Mouse (Mus musculus): ENCODE data around the gene Pxdn. TPM values are rescaled to one million over a fixed set of nuclear protein-coding genes. Genes with fewer than 3 reads are reported as not detected.

Gene Pxdn
- total and polyA plus RNA-seq, 3 experiments = 0.44 TPM; not detected in 2

GRCm38 (mm10) chr12:29958637-29959036 is 21.2 kb downstream of the Pxdn start:
- no peak overlapping the region for H3K4me3 ChIP-seq (ENCODE audit: low read depth, low read length)
- DNase-seq (ENCODE audit: low spot score) (no peak), ATAC-seq (ENCODE audit: extremely low read depth, insufficient number of reproducible peaks, low FRiP score, poor library complexity, severe bottlenecking) (no peak)
- no peaks in the 10 kb centered on the region for H3K36me3 ChIP-seq (replicated peaks)
- TF ChIP-seq POLR2AphosphoS5 (IDR thresholded peaks at IDR 0.05; ENCODE audit: insufficient replicate concordance, low read depth, low read length) (no peak), CTCF (IDR thresholded peaks at IDR 0.05; ENCODE audit: low read depth, low read length) (no peak), GATA1 (IDR thresholded peaks at IDR 0.05; ENCODE audit: borderline replicate concordance, low read length) (no peak), TAL1 (conservative IDR thresholded peaks at IDR 0.05; ENCODE audit: low read depth, low read length) (no peak), GATA2 (IDR thresholded peaks at IDR 0.05; ENCODE audit: borderline replicate concordance, low read depth, low read length) (no peak)
- peaks cover 66% of the 10 kb centered on the region for H3K9me3 ChIP-seq (replicated peaks)
- no peaks in the 10 kb centered on the region for H3K27me3 ChIP-seq (ENCODE audit: insufficient read depth, low read length)
- H3K4me1 ChIP-seq (ENCODE audit: insufficient read depth, low read depth, low read length) = no peaks in the 10 kb centered on the region

- no peak for DNase-seq (ENCODE audit: low spot score)
- no peak for ATAC-seq (ENCODE audit: extremely low read depth, insufficient number of reproducible peaks, low FRiP score, poor library complexity, severe bottlenecking)
- Histone ChIP-seq H3K27me3 (ENCODE audit: insufficient read depth, low read length) (no peaks in the 10 kb centered on the region), H3K9me3 (replicated peaks) (peaks cover 80% of the 10 kb centered on the region), H3K4me3 (ENCODE audit: low read depth, low read length) (no peak overlapping the region), H3K36me3 (replicated peaks) (no peaks in the 10 kb centered on the region), H3K4me1 (ENCODE audit: insufficient read depth, low read depth, low read length) (no peaks in the 10 kb centered on the region)
- TF ChIP-seq POLR2AphosphoS5 (IDR thresholded peaks at IDR 0.05; ENCODE audit: insufficient replicate concordance, low read depth, low read length) (no peak), CTCF (IDR thresholded peaks at IDR 0.05; ENCODE audit: low read depth, low read length) (no peak), GATA2 (IDR thresholded peaks at IDR 0.05; ENCODE audit: borderline replicate concordance, low read depth, low read length) (no peak), TAL1 (conservative IDR thresholded peaks at IDR 0.05; ENCODE audit: low read depth, low read length) (no peak), GATA1 (IDR thresholded peaks at IDR 0.05; ENCODE audit: borderline replicate concordance, low read length) (no peak)
These were observed 23.6 kb downstream of the Pxdn start for GRCm38 (mm10) chr12:29961041-29961440.

DNA sequence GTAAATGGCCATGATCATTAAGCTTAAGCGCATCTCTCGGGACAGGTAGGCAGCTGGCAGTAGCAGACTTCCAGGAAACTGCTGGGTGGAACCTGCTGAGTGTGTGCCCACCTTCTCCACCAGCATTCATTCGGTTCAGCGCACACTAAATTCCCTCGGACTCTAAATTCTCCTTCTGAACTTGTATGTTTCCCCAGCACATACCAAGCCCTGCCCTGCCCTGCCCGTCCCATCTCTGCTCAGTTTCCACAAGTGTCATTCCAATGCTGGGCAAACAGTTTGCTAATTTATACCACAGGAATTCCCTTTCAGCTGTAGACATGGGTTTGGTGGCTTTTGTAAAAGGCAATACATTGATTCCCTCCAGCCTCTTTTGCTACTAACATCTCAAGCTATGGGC is 27.6 kb downstream of the Pxdn start:
- ATAC-seq (ENCODE audit: extremely low read depth, insufficient number of reproducible peaks, low FRiP score, poor library complexity, severe bottlenecking) (no peak), DNase-seq (ENCODE audit: low spot score) (no peak)
- Histone ChIP-seq H3K9me3 (replicated peaks) (peaks cover 58% of the 10 kb centered on the region), H3K4me1 (ENCODE audit: insufficient read depth, low read depth, low read length) (no peaks in the 10 kb centered on the region), H3K4me3 (ENCODE audit: low read depth, low read length) (no peak overlapping the region), H3K27me3 (ENCODE audit: insufficient read depth, low read length) (no peaks in the 10 kb centered on the region), H3K36me3 (replicated peaks) (no peaks in the 10 kb centered on the region)
- no peak for TF ChIP-seq TAL1 (conservative IDR thresholded peaks at IDR 0.05; ENCODE audit: low read depth, low read length)
- no peak for TF ChIP-seq POLR2AphosphoS5 (IDR thresholded peaks at IDR 0.05; ENCODE audit: insufficient replicate concordance, low read depth, low read length)
- no peak for TF ChIP-seq GATA1 (IDR thresholded peaks at IDR 0.05; ENCODE audit: borderline replicate concordance, low read length)
- no peak for TF ChIP-seq GATA2 (IDR thresholded peaks at IDR 0.05; ENCODE audit: borderline replicate concordance, low read depth, low read length)
- no peak for TF ChIP-seq CTCF (IDR thresholded peaks at IDR 0.05; ENCODE audit: low read depth, low read length)

DNA sequence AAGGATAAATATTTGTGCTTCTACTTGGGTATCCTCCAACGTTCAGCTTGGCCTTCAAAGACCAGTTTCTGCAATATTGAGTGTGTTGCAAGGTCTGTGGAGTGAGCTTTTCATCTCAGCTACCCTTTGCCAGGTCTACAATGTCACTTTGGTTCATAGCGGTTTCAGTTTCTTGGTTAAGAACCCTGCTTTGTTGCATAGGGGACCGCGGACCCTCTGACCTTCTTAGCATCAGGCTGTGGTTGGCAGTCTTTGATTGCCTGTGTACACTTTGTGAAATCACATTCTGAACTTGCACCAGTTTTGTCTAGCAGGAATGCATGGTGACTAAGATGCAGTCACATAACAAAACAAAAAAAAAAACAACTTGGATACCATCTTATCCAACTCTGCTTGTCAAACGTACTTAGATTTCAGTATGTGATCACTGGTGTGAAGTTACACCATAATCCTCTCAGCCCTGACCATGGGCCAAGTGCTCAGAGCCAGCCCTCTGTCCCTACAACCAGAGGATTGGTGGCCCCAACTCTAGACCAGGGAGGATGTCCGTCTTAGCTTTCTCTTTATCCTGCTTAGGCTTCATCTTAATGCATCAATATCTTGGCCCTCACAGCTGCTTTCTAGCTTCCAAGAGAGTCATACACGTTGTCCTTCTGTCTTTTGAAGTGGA is 34.5 kb downstream of the Pxdn start:
- DNase-seq (ENCODE audit: low spot score) (no peak), ATAC-seq (ENCODE audit: extremely low read depth, insufficient number of reproducible peaks, low FRiP score, poor library complexity, severe bottlenecking) (no peak)
- Histone ChIP-seq H3K36me3 (replicated peaks) (no peaks in the 10 kb centered on the region), H3K4me3 (ENCODE audit: low read depth, low read length) (no peak overlapping the region), H3K27me3 (ENCODE audit: insufficient read depth, low read length) (no peaks in the 10 kb centered on the region), H3K9me3 (replicated peaks) (peaks cover 34% of the 10 kb centered on the region), H3K4me1 (ENCODE audit: insufficient read depth, low read depth, low read length) (no peaks in the 10 kb centered on the region)
- TF ChIP-seq TAL1 (conservative IDR thresholded peaks at IDR 0.05; ENCODE audit: low read depth, low read length) (no peak), GATA2 (IDR thresholded peaks at IDR 0.05; ENCODE audit: borderline replicate concordance, low read depth, low read length) (no peak), POLR2AphosphoS5 (IDR thresholded peaks at IDR 0.05; ENCODE audit: insufficient replicate concordance, low read depth, low read length) (no peak), GATA1 (IDR thresholded peaks at IDR 0.05; ENCODE audit: borderline replicate concordance, low read length) (no peak), CTCF (IDR thresholded peaks at IDR 0.05; ENCODE audit: low read depth, low read length) (no peak)

GRCm38 (mm10) chr12:29972533-29972932 is 35.1 kb downstream of the Pxdn start:
- TF ChIP-seq GATA1 (IDR thresholded peaks at IDR 0.05; ENCODE audit: borderline replicate concordance, low read length) = no peak
- no peak for TF ChIP-seq TAL1 (conservative IDR thresholded peaks at IDR 0.05; ENCODE audit: low read depth, low read length)
- TF ChIP-seq POLR2AphosphoS5 (IDR thresholded peaks at IDR 0.05; ENCODE audit: insufficient replicate concordance, low read depth, low read length) = no peak
- TF ChIP-seq CTCF (IDR thresholded peaks at IDR 0.05; ENCODE audit: low read depth, low read length) = no peak
- TF ChIP-seq GATA2 (IDR thresholded peaks at IDR 0.05; ENCODE audit: borderline replicate concordance, low read depth, low read length) = no peak
- no peaks in the 10 kb centered on the region for H3K27me3 ChIP-seq (ENCODE audit: insufficient read depth, low read length)
- H3K9me3 ChIP-seq (replicated peaks) = peaks cover 34% of the 10 kb centered on the region
- ATAC-seq (ENCODE audit: extremely low read depth, insufficient number of reproducible peaks, low FRiP score, poor library complexity, severe bottlenecking) (no peak), DNase-seq (ENCODE audit: low spot score) (no peak)
- no peaks in the 10 kb centered on the region for H3K36me3 ChIP-seq (replicated peaks)
- no peak overlapping the region for H3K4me3 ChIP-seq (ENCODE audit: low read depth, low read length)
- H3K4me1 ChIP-seq (ENCODE audit: insufficient read depth, low read depth, low read length) = no peaks in the 10 kb centered on the region

GRCm38 (mm10) chr12:29980076-29980475 is 42.7 kb downstream of the Pxdn start:
- TF ChIP-seq TAL1 (conservative IDR thresholded peaks at IDR 0.05; ENCODE audit: low read depth, low read length) (no peak), GATA2 (IDR thresholded peaks at IDR 0.05; ENCODE audit: borderline replicate concordance, low read depth, low read length) (no peak), CTCF (IDR thresholded peaks at IDR 0.05; ENCODE audit: low read depth, low read length) (no peak), POLR2AphosphoS5 (IDR thresholded peaks at IDR 0.05; ENCODE audit: insufficient replicate concordance, low read depth, low read length) (no peak), GATA1 (IDR thresholded peaks at IDR 0.05; ENCODE audit: borderline replicate concordance, low read length) (no peak)
- Histone ChIP-seq H3K9me3 (replicated peaks) (peaks cover 66% of the 10 kb centered on the region), H3K27me3 (ENCODE audit: insufficient read depth, low read length) (no peaks in the 10 kb centered on the region), H3K4me1 (ENCODE audit: insufficient read depth, low read depth, low read length) (no peaks in the 10 kb centered on the region), H3K4me3 (ENCODE audit: low read depth, low read length) (no peak overlapping the region), H3K36me3 (replicated peaks) (no peaks in the 10 kb centered on the region)
- no peak for DNase-seq (ENCODE audit: low spot score)
- no peak for ATAC-seq (ENCODE audit: extremely low read depth, insufficient number of reproducible peaks, low FRiP score, poor library complexity, severe bottlenecking)

Data from G1E (cell line).